Mouse (Mus musculus): ENCODE results near the gene 4930452B06Rik. TPM values are rescaled to one million over a fixed set of nuclear protein-coding genes. Genes with fewer than 3 reads are reported as not detected.

4930452B06Rik gene
- total RNA-seq, 2 experiments from 2014 or later = 7.6 to 9.0 TPM

GRCm38 (mm10) chr14:8536024-8536423 lies 130.0 kb downstream of the 4930452B06Rik start:
- DNase-seq (ENCODE audit: low spot score in 2 of 2) = no peak

- no peak for DNase-seq (ENCODE audit: low spot score in 2 of 2)
These were observed 140.8 kb downstream of the 4930452B06Rik start for GRCm38 (mm10) chr14:8525232-8525631.

DNA sequence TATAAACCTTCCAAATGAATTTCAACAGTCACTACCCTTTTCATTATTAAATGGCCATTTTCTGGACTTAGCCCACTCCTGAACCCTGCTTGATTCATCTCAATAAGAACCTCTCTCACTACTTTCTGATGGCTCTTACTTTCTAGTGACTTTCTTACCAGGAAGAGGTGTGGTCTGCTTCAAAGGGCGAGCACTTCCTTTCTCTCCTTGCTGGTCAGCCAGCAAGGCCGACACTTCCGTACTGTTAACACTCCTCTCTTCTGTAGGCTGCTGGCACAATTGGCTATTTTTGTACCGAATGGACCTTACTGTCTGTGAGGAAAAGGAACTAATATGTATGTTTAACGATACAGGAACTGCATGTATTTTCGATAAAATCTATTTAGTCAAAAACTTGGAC lies 148.4 kb downstream of the 4930452B06Rik start:
- no peak for DNase-seq (ENCODE audit: low spot score in 2 of 2)

DNA sequence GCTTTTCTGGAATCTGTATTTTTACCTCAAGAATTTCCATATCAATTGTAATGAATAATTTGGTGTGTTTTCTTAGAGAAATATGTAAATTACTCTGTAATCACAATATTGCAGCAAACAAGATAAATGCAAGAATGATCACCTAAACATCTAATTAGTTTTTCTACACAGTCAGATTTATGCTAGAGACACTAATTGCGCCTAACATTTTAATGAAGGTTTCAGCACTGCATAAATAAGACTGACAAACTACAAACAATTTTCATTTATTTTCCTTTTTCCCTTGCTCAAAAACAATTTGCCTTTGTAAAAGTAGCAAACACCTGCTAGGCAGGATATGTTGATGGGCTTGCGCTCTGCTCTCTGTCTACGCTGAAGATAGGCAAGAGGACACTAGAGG lies 152.0 kb downstream of the 4930452B06Rik start:
- DNase-seq (ENCODE audit: low spot score in 2 of 2) = no peak

DNA sequence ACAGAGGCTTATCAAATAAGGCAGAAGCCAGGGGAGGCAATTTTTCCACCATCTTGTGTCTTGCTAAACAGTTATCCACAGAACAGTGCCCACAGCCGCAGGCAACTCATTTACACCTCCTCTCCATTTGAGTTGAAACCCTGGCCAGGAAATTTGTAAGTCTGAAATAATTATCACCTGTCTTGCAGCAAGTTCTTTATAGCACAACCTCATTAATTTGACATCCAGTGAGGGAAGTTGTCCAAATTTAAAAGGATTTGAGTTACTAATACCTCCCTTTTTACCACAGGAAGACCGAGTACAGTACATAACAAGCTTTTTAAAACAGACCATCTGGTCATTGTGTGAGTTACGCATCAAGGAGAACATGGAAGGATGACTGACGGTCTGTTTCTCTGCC lies 154.8 kb downstream of the 4930452B06Rik start:
- no peak for DNase-seq (ENCODE audit: low spot score in 2 of 2)

GRCm38 (mm10) chr14:8510288-8510959 lies 155.6 kb downstream of the 4930452B06Rik start:
- no peak for DNase-seq (ENCODE audit: low spot score in 2 of 2)

DNA sequence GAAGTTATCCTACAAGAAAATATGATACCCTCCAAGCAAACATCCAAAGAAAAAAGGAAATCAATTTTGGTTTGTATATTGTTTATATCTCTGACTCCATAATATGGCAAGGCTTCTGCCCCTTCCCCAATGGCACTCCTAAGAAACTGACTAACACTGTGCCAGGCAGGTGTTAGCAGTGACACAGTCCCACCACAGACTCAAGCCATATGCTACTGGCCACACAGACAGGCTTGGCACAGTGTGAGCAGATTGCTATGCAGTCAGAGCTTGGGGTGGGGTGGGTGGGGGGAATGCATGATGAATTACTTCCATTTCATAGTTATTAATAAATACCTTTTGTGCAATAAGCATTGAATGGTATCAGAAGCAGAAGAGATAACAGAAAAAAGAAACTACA lies 157.4 kb downstream of the 4930452B06Rik start:
- DNase-seq (ENCODE audit: low spot score in 2 of 2) = no peak

GRCm38 (mm10) chr14:8504206-8504605 lies 161.8 kb downstream of the 4930452B06Rik start:
- no peak for DNase-seq (ENCODE audit: low spot score in 2 of 2)

DNA sequence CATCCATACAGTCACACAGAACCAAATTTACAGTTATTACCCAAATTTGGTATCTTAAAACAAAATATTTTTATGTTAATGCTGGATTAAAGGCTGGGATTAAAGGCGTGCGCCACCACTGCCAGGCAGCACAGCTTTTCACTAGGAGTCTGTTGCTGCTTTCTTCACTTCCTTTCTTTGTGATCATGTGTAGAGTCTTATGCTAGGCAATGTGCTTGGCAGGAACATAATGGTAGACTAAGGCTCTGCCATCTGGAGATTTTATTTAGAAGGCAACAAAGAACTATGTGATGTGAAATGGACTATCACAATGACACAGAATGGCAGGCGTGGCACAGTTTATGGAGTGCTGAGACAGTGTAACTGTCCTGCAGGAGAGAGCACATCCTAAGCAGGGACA lies 162.7 kb downstream of the 4930452B06Rik start:
- no peak for DNase-seq (ENCODE audit: low spot score in 2 of 2)

DNA sequence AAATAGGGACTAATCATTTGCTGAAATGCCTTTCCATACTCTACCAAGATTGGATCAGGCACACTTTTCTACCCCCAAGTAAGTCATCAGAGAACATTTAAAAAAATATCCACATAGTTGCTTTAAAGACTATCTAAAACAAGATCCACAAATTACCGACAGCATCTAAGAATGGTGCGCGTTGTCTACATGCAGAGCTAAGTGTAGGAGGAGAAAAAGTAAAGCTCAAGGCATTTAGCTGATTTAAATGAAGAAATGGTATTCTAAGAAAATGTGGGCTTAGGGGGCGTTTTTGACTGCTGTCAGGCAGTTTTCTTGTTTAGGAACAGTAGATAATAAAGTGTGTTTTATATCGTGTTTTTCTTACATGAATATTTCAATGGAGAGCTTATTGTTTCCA lies 163.5 kb downstream of the 4930452B06Rik start:
- no peak for DNase-seq (ENCODE audit: low spot score in 2 of 2)

DNA sequence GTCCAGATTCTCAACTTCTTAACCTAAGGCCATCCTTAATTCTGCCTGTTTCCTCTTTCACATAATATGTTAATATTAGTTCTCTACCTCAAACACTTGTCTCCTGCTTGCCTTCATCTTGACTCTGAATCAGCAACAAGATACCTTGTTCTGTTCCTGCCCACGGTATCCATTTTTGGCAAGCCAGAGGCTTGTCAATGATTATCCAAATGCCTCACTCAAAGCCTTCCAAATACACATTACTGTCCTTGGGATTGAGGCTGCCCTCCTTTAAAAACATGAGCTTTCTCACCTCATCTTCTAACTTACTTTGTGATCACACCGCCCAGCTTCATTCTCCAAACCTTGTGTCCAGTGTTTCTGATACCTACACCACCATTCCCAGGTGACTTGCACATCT lies 170.3 kb downstream of the 4930452B06Rik start:
- DNase-seq (ENCODE audit: low spot score in 2 of 2) = no peak

DNA sequence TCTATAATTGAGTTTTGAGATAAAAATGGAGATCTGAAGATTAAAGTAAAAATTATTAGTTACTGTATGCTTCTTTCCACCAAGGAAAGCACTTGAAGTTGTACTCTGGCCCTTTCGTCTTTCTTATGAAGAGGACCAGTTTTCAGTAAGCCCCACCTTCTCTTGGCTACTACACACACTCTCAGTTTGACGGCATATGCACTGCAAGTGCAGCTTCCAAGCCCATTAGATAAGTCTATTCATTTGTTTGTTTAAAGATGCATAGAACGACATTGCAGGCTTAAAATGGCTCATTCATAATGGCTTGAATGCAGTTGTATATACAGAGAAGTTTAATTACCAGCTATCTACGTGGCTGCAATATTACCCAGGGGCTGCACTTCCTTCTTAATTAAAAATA lies 171.1 kb downstream of the 4930452B06Rik start:
- no peak for DNase-seq (ENCODE audit: low spot score in 2 of 2)

- DNase-seq (ENCODE audit: low spot score in 2 of 2) = no peak
These were observed 171.8 kb downstream of the 4930452B06Rik start for GRCm38 (mm10) chr14:8494260-8494659.

- DNase-seq (ENCODE audit: low spot score in 2 of 2) = no peak
These were observed 187.9 kb downstream of the 4930452B06Rik start for GRCm38 (mm10) chr14:8478098-8478497.

- DNase-seq (ENCODE audit: low spot score in 2 of 2) = no peak
These were observed 188.7 kb downstream of the 4930452B06Rik start for GRCm38 (mm10) chr14:8477348-8477747.

DNA sequence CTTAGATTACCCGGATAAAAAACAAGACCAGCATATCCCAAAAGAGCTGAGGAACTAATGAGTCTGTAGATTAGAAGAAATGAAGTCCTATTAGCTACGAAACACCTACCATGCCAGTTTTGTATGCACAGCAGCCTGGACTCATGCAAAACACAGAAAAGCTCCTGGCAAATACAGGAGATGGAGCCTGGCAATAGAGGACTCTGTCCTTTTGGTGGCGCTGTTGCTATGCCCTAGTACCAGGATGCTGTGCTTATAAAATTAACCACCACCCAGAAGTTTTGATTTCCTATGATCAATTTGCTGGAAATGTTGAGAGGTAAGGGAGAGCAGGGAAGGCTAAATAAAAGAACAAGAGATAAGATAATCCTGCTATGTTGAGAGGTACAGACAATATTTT lies 189.4 kb downstream of the 4930452B06Rik start:
- DNase-seq (ENCODE audit: low spot score in 2 of 2) = peak; percentile 78 to 84

GRCm38 (mm10) chr14:8475851-8476250 lies 190.2 kb downstream of the 4930452B06Rik start:
- no peak for DNase-seq (ENCODE audit: low spot score in 2 of 2)

DNA sequence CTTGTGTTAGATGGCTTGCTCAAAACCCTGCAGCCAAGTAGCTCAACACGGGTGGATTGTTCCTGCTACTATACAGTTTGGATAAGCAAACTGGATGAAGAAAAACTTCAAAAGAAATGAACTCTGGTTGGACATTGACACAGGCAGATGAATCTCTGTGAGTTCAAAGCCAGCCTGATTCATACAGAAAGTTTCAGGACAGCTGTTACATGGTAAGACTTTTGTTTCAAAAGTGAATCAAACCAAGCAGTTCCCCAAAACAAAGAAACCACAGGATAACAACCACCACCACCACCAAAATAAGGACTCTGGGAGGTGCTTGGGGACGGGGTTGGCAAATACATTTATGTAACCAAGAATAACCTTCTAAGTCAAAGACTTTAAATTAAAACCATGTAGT lies 193.2 kb downstream of the 4930452B06Rik start:
- DNase-seq (ENCODE audit: low spot score in 2 of 2) = no peak

DNA sequence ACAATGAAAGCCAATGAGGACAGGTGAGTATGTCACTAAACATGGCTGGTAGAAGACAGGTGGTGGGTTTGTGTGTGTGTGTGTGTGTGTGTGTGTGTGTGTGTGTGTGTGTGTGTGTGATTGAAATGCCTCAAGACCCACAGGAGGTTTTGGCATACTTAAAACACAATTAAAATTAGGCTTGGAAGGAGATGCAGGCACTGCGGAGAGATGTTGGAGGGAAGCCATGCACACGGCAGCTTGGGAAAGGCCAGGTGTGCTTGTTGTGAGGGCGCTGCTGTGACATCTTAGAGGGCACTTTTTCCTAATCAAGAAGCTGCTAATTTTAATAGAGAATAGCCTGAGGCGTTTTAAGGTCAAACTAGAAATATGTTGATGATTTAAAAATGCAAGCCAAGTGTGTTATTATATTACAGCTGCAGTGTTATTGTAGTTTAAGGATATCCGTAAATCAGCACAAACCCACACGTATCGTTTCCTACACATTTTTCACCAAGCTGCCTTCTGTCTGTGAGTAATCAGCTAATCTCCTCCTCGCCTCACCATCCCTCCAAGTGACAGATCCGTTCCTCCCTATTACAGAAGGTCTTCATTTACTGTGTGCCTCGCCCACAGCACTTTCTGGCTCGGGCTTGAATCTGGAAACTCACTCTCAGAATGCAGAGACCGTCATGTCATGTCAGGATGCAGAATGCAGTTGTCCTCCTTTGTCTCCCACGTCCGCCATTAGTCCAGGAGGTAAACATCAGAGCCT lies 201.5 kb downstream of the 4930452B06Rik start:
- DNase-seq (ENCODE audit: low spot score in 2 of 2) = no peak

- no peak for DNase-seq (ENCODE audit: low spot score in 2 of 2)
These were observed 203.1 kb downstream of the 4930452B06Rik start for GRCm38 (mm10) chr14:8462973-8463372.

- DNase-seq (ENCODE audit: low spot score in 2 of 2) = no peak
These were observed 203.6 kb downstream of the 4930452B06Rik start for GRCm38 (mm10) chr14:8462321-8462909.
